Mouse (Mus musculus) liver, embryonic 12.5 days (tissue): ENCODE measurements around the gene Olfr149. TPM values are rescaled to one million over a fixed set of nuclear protein-coding genes. Genes with fewer than 3 reads are reported as not detected.

Experiments
- ATAC-seq: fragments of 200-750 bp; cut with Nextera tagmentation; 2 replicates; pipeline ENCODE4 v1.8.0; 2017; ENCODE audit warnings: moderate number of reproducible peaks, mild to moderate bottlenecking, moderate library complexity
- H3K27ac ChIP-seq: fragments of 300-500 bp; sonication (generic); 2 replicates; pipeline ENCODE4 v1.5.1; 2016; ENCODE audit warnings: mild to moderate bottlenecking
- H3K27me3 ChIP-seq: fragments of 300-500 bp; sonication (generic); replicated peaks from 2 replicates; pipeline ENCODE4 v1.6.1; 2016; ENCODE audit warnings: mild to moderate bottlenecking, moderate library complexity
- H3K36me3 ChIP-seq: fragments of 300-500 bp; sonication (generic); 2 replicates; pipeline ENCODE4 v1.6.1; 2016; ENCODE audit warnings: mild to moderate bottlenecking, moderate library complexity
- H3K4me1 ChIP-seq: fragments of 300-500 bp; sonication (generic); 2 replicates; pipeline ENCODE4 v1.6.1; 2016
- H3K4me2 ChIP-seq: fragments of 300-500 bp; sonication (generic); 2 replicates; pipeline ENCODE4 v1.6.1; 2016; ENCODE audit warnings: mild to moderate bottlenecking, moderate library complexity
- H3K4me3 ChIP-seq: fragments of 300-500 bp; sonication (generic); 2 replicates; pipeline ENCODE4 v1.5.1; 2016; ENCODE audit warnings: mild to moderate bottlenecking, moderate library complexity
- H3K9ac ChIP-seq: fragments of 300-500 bp; sonication (generic); 2 replicates; pipeline ENCODE4 v1.6.1; 2016; ENCODE audit warnings: mild to moderate bottlenecking, moderate library complexity
- H3K9me3 ChIP-seq: fragments of 300-500 bp; sonication (generic); replicated peaks from 2 replicates; pipeline ENCODE4 v1.6.1; 2016; ENCODE audit warnings: mild to moderate bottlenecking, moderate library complexity
- WGBS: fragments of 180-500 bp; shearing (Covaris S2); methylation state at CpG from one replicate; pipeline ENCODE4 v1.1.7; 2016; ENCODE audit not compliant: insufficient replicate concordance; 5-methylcytosine and 5-hydroxymethylcytosine counted together
- polyA plus RNA-seq: library from polyadenylated mRNA; unstranded; fragments of >200 nt; fragmentation: Nextera tagmentation; extraction: Ambion mirVana; gene quantifications from 2 replicates; pipeline ENCODE4 v1.2.1, GENCODE M21; 2016

Olfr149 gene
- polyA plus RNA-seq, 1 experiment from 2014 or later, result not detected

DNA sequence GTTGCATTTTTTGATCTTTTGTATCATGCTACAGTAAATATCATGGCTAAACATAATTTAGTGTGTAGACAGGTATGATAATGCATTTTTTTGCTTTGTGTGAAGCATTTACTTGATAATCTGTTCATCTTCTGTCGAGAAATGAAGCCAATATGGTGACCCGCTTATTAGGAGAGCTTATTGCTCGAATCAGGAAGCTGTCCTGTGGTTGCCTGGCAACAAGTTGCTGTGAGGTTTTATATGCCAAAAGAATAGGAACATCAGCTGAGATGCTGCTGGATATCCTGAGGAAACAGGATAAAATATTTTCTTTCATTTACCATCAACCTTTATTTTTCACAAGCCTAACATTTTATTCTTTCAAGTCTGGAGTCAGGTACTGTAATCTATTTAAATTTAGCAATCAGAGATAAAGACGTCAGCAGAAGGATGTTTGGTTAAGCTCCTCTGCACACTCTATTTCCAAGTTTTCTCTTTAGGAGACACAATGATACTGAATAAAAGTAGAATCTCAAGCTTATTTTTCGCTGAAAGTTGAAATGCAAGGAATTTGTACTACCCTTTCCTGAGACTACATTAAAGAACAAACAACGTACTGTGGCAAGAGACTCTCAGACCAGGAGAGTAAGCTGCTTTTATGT lies 52.0 kb downstream of the Olfr149 start:
- no peaks in the 10 kb centered on the region for H3K27me3 ChIP-seq
- no peaks in the 10 kb centered on the region for H3K36me3 ChIP-seq
- no peak overlapping the region for H3K27ac ChIP-seq
- no peak overlapping the region for H3K9ac ChIP-seq
- H3K4me1 ChIP-seq, result no peaks in the 10 kb centered on the region
- no peak overlapping the region for H3K4me2 ChIP-seq
- H3K4me3 ChIP-seq, result no peak overlapping the region
- 60% methylated on average over 6 of the region's 6 CpGs for WGBS
- no peaks in the 10 kb centered on the region for H3K9me3 ChIP-seq
- no peak for ATAC-seq

Other genes starting within 250 kb of the Olfr149 start
- gene Olfr955, start 235.2 kb downstream of the Olfr149 start, polyA plus RNA-seq, result not detected in 2 replicates
- gene Olfr44, start 213.1 kb downstream of the Olfr149 start, polyA plus RNA-seq, result not detected in 2 replicates
- gene Olfr957, start 191.3 kb downstream of the Olfr149 start, polyA plus RNA-seq, result not detected in 2 replicates
- not detected in 2 replicates for gene Olfr958, start 153.1 kb downstream of the Olfr149 start, polyA plus RNA-seq
- gene Olfr959, start 131.5 kb downstream of the Olfr149 start, polyA plus RNA-seq, result not detected in 2 replicates
- 4.7 and 5.9 TPM in 2 replicates for gene AW551984, start 102.7 kb downstream of the Olfr149 start, polyA plus RNA-seq
- not detected in 2 replicates for gene Olfr148, start 96.5 kb downstream of the Olfr149 start, polyA plus RNA-seq
- not detected in 2 replicates for gene Olfr960, start 85.7 kb downstream of the Olfr149 start, polyA plus RNA-seq
- not detected in 2 replicates for gene Olfr961, start 62.0 kb downstream of the Olfr149 start, polyA plus RNA-seq
- not detected in 2 replicates for gene Olfr963, start 39.9 kb downstream of the Olfr149 start, polyA plus RNA-seq
- gene Olfr965, start 4.2 kb upstream of the Olfr149 start, polyA plus RNA-seq, result not detected in 2 replicates
- gene Olfr150, start 23.9 kb upstream of the Olfr149 start, polyA plus RNA-seq, result not detected in 2 replicates
- gene Olfr967, start 39.1 kb upstream of the Olfr149 start, polyA plus RNA-seq, result not detected in 2 replicates
- gene Olfr968, start 76.1 kb upstream of the Olfr149 start, polyA plus RNA-seq, result not detected in 2 replicates
- not detected in 2 replicates for gene Olfr969, start 83.8 kb upstream of the Olfr149 start, polyA plus RNA-seq
- gene Olfr970, start 101.7 kb upstream of the Olfr149 start, polyA plus RNA-seq, result not detected in 2 replicates
- gene Olfr971, start 129.8 kb upstream of the Olfr149 start, polyA plus RNA-seq, result not detected in 2 replicates
- gene Olfr972, start 159.3 kb upstream of the Olfr149 start, polyA plus RNA-seq, result not detected in 2 replicates
- not detected in 2 replicates for gene Olfr229, start 200.2 kb upstream of the Olfr149 start, polyA plus RNA-seq
- gene Olfr974, start 230.4 kb upstream of the Olfr149 start, polyA plus RNA-seq, result not detected in 2 replicates
- not detected in 2 replicates for gene Olfr975, start 244.9 kb upstream of the Olfr149 start, polyA plus RNA-seq